Mouse (Mus musculus) WW6 (cell line): ENCODE results near the gene Ccer1.
"Not testable (repeated sequence)": the region's sequence is repeated elsewhere in the genome, so short reads cannot be mapped to it uniquely, and the experiment has no call there.

Experiments used
- DNase-seq: peaks from one replicate; pipeline ENCODE4 v3.0.0-alpha.2; 2013; ENCODE audit warnings: low read depth, low spot score

Ccer1 gene

DNA sequence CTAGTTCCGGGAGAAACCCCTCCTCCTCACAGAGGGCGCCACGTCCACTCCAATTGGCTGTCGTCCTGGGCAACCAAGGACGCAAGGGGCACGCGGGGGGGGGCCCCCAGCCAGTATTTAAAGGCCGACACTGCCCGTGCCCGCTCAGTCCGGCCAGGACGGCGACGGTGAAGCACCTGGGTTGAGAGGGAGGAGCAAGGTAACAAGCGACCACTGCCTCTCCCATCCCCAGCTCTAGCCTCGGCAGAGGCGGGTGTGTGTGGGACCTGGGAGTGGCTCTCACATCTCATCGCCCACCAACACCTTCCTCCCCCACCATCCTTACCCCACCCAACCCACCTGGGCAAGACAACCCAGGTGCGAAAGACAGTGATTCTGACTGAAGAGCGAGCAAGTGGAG, at the start of gene Ccer1:
TSS of gene Ccer1 (plus strand) at position 147 of the 400 bp plus-strand sequence.
- no peak for DNase-seq

DNA sequence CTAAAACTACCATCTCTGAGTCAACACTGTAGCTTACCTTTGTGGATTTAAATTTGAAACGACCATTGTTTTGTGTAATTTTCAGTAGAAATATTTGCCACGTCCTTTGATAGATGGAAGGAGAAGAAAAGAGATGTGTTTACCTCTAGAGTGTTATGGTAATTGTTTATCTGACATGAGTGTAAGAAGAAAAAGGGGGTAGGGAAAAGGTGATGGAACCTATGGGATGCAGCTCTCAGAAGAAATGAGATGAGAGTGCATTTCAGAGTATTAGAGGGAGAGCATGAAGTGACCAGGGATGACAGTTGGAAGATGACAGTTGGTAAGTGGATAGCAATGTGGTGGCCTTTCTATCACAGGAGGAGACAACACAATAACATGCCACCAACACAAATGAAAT, 49.1 kb upstream of the Ccer1 start, which contains the start of gene Epyc:
TSS of gene Epyc (plus strand) at position 301 of the 400 bp plus-strand sequence.
- no peak for DNase-seq

DNA sequence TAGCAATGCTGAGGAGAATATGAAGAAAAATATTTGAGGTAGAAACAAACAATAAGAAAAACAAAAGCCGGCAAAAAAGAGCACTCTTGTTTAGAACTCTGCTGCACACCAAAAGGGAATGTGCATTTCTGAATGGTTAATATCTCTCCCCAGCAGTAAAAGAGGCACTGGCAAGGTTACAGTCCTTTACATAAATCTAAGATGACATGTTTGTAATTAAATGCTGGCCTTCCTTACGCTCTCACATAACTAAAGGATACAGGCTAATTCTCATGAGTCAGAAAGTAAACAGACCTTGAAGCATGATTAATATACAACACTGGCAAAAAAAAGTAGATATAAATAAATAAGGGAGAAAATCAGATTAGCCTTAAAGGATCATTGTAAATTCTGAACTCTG, 42.5 kb upstream of the Ccer1 start:
- no peak for DNase-seq

GRCm38 (mm10) chr10:97659489-97659888, 33.4 kb upstream of the Ccer1 start:
- DNase-seq, result no peak

- DNase-seq, result no peak
These were observed 24.2 kb upstream of the Ccer1 start for GRCm38 (mm10) chr10:97668656-97669055.

DNA sequence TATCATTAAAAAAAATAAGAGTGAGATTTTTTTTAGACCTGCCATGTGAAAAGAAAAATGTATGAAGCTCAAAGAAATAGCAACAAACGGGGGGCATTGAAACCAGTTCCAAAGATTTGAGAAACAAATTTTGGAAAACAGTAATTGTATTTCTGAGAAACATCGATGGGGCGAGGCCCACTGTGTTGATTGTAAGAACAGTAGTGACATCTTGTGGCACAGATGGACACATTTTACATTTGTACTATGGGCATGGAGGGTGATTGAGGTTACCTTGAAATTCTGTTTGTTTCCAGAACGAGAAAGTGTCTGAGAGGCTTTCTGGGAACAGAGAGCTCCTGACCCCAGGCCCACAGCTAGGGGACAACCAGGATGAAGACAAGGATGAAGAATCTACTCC, 22.7 kb upstream of the Ccer1 start:
- no peak for DNase-seq

GRCm38 (mm10) chr10:97673239-97673638, 19.6 kb upstream of the Ccer1 start:
- DNase-seq, result no peak

- no peak for DNase-seq
These were observed 9.9 kb upstream of the Ccer1 start for GRCm38 (mm10) chr10:97682981-97683380.

GRCm38 (mm10) chr10:97687198-97687597, 5.7 kb upstream of the Ccer1 start:
- no peak for DNase-seq

GRCm38 (mm10) chr10:97689425-97689824, 3.4 kb upstream of the Ccer1 start:
- no peak for DNase-seq

DNA sequence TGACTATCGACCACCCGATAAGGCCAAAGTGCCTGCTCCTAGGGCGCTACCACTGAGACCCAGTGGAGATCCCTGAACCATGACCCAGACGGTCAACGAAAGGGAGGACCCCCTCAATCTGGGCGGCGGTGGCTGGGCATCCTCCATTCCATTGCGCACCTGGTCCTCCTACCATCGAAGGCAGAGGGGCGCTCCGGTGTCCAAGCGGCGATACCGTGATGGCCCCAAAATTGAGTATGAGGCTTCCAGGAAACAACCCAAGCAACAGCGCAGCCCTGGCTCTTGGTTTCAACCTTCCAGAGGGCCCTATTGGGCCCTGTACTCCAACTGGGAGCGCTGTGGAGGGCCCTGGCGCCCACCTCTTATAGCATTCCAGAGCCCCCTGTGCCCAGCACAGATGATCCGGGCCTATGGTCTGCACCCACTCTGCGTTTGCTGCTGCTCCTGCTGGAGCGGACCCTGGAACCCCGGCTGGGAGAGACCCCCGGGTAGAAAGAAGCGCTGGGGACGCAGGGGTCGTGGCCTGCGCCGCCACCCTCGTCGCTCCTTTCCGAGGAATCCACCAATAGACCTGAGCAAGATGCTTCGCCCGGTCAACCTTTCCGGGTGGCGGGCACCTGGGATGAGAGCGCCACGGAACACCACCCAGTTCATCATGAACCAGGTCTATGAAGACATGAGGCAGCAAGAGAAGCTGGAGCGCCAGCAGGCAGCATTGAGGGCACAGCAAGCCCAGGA, 708 bp downstream of the Ccer1 start:
- no peak for DNase-seq

- DNase-seq, result no peak
These were observed 9.5 kb downstream of the Ccer1 start for GRCm38 (mm10) chr10:97702321-97702720.

- no peak for DNase-seq
These were observed 11.7 kb downstream of the Ccer1 start for GRCm38 (mm10) chr10:97704562-97704961.

- no peak for DNase-seq
These were observed 19.8 kb downstream of the Ccer1 start for GRCm38 (mm10) chr10:97712687-97713086.

- DNase-seq, result no peak
These were observed 21.7 kb downstream of the Ccer1 start for GRCm38 (mm10) chr10:97714584-97714983.

DNA sequence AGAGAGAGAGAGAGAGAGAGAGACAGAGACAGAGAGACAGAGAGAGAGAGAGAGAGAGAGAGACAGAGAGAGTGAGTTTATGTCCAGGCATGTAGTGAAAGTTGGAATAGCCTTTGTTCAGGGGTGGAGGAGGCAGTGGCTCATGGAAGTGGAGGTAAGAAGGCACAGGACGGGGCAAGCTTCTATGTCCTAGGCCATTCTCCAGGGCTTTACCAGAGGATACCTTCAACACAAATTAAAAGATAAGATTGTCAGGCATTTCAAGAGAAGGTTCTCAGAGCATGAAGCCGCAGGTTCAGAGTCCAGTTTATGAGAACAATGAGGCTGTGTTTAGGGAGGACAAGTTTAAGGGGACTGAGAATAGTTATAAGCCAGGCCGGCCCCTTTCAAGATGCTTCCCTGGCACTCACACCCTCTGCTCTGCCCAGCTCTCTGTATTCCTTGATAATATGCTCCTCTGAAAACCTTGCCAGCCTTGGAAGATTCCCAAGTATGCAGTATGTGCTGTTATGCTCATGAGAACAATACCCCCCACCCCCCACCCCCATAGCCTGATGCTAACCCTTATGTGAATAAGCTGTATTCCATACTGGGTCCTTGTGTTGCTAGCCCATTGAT, 22.5 kb downstream of the Ccer1 start:
- DNase-seq, result no peak

DNA sequence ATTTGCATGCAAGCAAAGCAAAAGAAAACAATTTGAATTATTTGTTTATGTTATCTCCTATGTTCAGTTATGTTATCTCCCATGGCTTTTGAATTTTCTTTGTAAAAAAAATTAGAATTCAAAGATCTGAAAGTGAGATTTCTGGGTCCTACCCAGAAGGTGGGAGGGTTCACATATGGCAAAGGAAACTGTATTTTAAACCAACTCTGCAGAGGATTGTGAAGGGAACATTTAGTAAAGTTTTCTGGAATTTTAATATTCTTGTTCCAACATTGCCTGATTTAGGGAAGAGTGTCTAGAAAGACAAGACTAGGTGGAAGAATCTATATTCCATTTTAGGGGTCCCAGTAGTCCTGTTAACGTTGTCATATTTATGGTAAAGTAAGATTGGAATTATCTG, 24.4 kb downstream of the Ccer1 start:
- DNase-seq, result no peak

GRCm38 (mm10) chr10:97718021-97718420, 25.2 kb downstream of the Ccer1 start:
- no peak for DNase-seq

- DNase-seq, result no peak
These were observed 27.8 kb downstream of the Ccer1 start for GRCm38 (mm10) chr10:97720625-97721024.

- DNase-seq, result no peak
These were observed 29.9 kb downstream of the Ccer1 start for GRCm38 (mm10) chr10:97722709-97723108.

DNA sequence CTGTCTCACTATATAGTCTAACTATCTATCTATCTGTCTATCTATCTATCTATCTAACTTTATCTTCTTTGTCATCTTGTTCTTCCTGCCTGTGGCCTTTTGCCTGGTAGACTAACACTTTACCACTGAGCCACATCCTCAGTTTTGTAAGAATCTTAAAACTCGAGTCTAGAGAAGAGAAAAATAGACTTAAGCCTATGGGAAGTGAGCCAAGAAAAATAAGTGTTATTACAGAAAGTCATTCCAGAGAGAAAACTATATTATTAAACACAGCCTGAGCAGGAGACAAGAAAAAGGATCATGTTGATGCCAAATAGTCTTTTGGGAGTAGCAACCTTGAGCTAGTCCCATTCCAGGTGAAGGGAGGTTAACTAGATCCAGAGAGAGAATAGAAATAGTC, 33.1 kb downstream of the Ccer1 start:
- no peak for DNase-seq

DNA sequence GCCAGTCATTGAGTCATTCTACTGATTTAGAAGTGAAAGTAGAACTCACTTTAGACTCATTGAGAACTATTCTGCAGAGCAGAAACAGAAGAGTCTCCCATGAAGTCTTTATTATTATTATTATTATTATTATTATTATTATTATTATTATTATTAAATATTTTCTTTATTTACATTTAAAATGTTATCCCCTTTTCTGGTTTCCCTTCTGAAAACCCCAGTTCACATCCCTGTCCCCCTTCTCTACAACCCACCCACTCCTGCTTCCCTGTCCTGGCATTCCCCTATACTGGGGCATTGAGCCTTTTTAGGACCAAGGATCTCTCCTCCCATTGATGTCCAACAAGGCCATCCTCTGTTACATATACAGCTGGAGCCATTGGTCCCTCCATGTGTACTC, 33.8 kb downstream of the Ccer1 start, which contains the start of gene C030005K15Rik:
TSS of gene C030005K15Rik (minus strand) at position 101 of the 400 bp plus-strand sequence.
- DNase-seq, result not testable (repeated sequence)
